Mouse (Mus musculus) embryo, embryonic 10.5 days (tissue): ENCODE results near the gene Zar1l.

Experiments
- DNase-seq: peaks from one replicate; pipeline ENCODE4 v3.0.0-alpha.2; 2015; ENCODE audit warnings: low spot score

Gene Zar1l

DNA sequence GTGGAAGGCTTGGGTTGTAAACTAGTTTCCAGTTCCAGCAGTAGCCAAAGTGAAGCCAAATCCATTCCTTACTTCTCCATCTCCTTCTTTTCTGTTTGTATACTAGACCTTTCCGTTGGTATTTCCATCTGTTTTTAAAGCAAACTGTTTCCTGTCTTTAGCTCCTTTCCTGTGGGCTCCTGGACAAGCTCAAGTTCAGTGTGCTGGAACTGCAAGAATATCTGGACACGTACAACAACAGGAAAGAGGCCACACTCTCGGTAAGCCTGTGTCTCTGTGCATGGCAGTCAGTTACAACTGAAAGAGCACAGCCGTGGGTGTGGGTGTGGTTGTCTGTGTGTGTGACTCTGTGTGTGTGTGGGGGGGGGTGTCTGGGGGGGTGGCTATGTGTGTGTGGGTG, 39.4 kb downstream of the Zar1l start:
- DNase-seq: no peak

DNA sequence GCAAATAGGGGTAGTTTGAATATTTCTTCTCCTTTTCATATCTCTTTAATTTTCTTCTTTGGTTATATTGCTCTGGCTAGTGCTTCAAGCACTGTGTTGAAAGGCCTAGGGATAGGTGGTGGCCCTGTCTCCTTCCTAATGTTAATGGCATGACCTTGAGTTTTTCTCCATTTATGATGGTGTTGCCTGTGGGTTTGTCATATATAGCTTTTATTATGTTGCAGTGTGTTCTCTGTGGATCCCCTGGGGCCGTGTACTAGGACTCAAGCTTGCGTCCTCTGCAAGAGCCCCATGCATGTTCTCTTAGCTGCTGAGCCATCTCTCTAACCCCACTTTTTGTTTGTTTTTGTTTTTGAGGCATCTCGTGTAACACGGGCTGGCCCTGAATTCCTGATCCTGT, 40.6 kb downstream of the Zar1l start:
- DNase-seq: no peak

DNA sequence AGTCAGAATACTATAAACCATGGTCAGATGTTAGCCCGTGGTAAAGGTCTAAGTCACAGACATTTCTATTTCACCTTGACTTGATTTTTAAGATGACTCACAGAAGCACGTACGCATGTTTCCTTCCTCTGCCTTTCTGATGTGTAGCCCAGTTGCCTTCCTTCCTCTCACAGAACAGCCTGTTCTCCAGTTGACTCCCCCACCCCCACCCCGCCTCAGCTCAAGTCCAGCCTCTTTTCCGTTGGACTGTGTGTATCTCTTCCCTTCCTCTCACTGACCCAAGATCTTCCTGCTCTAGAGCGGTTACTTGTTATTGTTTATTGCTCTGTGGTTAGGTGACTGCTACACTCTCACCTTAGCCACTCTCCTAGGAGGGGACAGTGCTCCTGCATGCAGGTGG, 49.5 kb downstream of the Zar1l start:
- no peak for DNase-seq

DNA sequence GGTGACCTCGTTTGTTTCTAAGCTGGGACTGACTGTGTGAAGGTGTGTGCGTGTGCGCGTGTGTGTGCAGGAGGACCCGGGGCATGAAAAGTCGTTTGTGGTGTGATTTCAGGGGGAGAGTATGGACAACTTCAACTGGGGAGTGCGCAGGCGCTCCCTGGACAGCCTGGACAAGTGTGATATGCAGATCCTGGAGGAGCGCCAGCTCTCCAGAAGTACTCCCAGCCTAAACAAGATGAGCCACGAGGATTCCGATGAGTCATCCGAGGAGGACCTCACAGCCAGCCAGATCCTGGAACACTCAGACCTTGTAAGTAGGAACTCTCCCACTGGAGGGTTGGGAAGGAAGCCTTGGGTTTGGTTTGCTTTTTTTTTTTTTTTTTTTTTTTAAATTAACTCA, 51.8 kb downstream of the Zar1l start:
- DNase-seq: no peak

DNA sequence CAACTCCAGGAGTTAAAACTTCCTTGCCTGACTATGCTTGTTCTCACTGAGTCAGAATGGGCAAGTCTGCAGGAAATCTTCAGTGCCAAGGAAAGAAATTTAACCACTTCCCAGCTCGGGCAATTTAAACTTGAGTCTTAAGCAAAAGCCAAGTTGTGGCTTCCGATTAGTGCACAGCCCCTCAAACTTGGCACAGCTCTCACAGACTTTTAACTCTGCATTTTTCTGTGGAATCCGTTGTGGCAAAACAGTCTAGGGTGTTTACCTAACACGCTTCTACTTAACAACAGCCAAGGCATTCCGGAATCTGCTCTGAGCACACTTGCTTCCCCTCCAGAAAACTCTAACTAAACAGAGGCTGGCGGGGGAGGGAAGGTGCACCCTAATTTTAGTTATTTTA, 52.7 kb downstream of the Zar1l start:
- no peak for DNase-seq

DNA sequence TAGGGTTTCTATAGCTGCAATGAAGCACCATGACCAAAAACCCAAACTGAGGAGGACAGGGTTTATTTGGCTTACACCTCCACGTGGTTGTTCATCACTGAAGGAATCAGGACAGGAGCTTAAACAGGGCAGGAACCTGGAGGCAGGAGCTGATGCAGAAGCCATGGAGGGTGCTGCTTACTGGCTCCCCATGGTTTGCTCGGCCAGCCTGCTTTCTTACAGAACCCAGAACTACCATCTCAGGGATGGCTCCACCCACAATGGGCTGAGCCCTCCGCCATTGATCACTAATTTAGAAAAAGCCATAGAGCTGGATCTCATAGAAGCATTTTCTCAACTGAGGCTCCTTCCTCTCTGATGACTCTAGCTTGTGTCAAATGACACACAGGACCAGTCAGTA, 53.2 kb downstream of the Zar1l start:
- DNase-seq: no peak

DNA sequence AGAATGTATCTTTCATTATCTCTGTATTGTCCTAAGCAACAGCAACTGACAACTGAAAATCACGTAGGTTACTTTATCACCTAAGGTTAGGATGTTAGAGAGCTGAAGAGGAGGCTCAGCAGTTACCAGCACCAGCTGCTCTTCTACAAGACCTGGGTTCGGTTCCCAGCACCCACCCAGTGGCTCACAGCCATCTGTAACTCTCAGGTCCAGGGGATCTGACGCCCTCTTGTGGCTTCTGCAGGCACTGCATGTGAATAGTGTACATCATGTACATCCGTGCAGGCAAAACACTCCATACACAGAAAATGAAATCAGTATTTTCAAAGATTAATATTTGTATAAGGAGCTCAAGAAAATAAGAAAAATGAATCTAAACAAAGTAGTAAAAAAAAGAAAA, 58.2 kb downstream of the Zar1l start:
- DNase-seq: no peak

DNA sequence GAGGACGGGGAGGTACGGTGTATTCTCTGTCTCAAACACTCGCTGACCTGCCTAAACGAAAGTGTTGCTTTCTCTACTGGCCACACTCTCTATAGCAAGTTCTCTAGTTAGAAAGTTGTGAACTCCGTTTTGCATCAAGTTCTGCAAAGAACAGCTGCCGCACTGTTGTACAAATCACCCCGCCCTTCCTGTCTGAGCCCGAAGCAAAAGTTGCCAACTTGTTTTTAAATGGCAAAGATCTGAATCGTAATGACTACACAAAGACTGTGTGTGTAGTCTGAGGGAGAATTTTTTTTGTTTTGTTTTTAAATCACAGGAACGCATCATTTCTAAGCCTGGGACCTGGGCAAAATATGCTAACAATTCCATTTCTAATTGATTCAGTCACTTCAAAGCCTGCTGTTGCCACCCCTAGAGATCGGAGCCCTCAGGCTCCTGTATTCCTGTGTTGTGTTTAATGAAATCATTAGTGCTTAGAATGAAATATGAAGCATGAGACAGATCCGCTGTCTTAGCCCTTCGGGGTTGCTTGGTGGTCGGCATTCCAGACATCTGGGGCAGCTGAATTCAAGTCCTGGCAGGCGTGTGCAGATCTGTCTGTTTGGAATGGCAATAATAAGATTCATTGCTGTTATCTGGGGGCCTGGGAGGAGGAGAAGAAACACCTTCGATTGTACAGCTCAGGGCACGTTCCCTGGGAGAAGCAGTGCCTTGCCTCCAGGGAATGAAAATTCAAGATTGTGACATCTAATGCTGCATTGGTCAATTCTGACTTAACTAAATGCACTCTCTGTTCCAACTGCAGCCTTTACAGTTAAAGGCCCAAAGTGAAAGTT, 59.8 kb downstream of the Zar1l start:
- DNase-seq: peak; percentile 36

DNA sequence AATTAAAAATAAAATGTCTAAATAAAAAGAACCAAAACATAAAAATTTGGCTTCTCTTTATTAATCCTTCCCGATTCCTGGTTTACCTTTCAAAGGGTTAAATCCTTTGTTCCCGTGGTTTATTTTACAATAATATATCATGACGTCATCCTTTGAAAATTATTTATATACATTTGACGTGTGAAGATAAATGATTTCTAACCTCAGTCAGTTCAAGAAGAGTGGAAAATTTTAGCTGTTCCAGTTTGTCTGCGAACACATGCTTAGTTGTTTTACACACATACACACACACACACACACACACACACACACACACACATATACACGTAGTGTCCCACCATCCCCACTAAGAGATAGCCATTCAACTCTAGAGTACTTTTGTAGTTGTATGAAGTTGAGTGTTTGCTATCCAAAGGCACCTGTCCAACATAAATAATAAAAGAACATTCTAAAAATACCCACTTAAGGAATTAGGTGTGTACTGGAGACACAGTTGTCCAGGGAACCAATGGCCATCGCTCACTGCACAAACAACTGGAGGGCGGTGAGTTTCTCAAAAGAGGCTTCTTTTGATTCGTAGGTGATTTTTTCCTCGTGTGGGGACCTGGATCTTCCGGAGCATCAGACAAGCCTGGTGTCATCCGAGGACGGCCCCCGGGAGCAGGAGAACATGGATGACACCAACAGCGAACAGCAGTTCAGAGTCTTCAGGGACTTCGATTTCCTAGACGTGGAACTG, 60.6 kb downstream of the Zar1l start:
- DNase-seq: no peak
